Mouse (Mus musculus): Measurements from ENCODE around the gene Cd22. TPM values are rescaled to one million over a fixed set of nuclear protein-coding genes. Genes with fewer than 3 reads are reported as not detected.

Cd22 gene
- total and polyA plus RNA-seq, 3 experiments, result 0.07 TPM; not detected in 2

GRCm38 (mm10) chr7:30908992-30909431 is 28.9 kb upstream of the Cd22 start:
- no peak overlapping the region for H3K4me3 ChIP-seq (ENCODE audit: control insufficient read depth in 1 of 2, insufficient read depth in 1 of 2, low read depth in 2 of 2, low read length in 2 of 2)

GRCm38 (mm10) chr7:30908277-30908991 is 28.3 kb upstream of the Cd22 start:
- TF ChIP-seq MYB (IDR thresholded peaks at IDR 0.05; ENCODE audit: low read depth, low read length), result no peak
- TF ChIP-seq POLR2A (IDR thresholded peaks at IDR 0.05; ENCODE audit: control insufficient read depth in 1 of 2, insufficient read depth in 1 of 2, low read depth in 1 of 2, low read length in 2 of 2, poor library complexity in 1 of 2), result no peak
- TF ChIP-seq CTCF (IDR thresholded peaks at IDR 0.05 in 2 of 3, conservative IDR thresholded peaks at IDR 0.05 in 1 of 3; ENCODE audit: control insufficient read depth in 1 of 3, insufficient read depth in 1 of 3, low read depth in 2 of 3, low read length in 3 of 3, poor library complexity in 1 of 3, severe bottlenecking in 1 of 3), result no peak
- no peak for TF ChIP-seq CHD2 (IDR thresholded peaks at IDR 0.05; ENCODE audit: low read length)
- TF ChIP-seq NRF1 (IDR thresholded peaks at IDR 0.05; ENCODE audit: insufficient read depth, low read depth, low read length, poor library complexity, severe bottlenecking), result no peak
- TF ChIP-seq TBP (IDR thresholded peaks at IDR 0.05; ENCODE audit: low read depth, low read length), result no peak
- Histone ChIP-seq H3K27ac (ENCODE audit: control insufficient read depth, low read depth, low read length) (no peak overlapping the region), H3K36me3 (ENCODE audit: control insufficient read depth in 1 of 2, insufficient read depth in 2 of 2, low read length in 2 of 2) (no peaks in the 10 kb centered on the region), H3K27me3 (ENCODE audit: control insufficient read depth in 1 of 2, insufficient read depth in 2 of 2, low read length in 2 of 2) (peaks cover 0 to 1% of the 10 kb centered on the region in 2 experiments; a peak in 1 of 4 replicates), H3K79me2 (ENCODE audit: control insufficient read depth, insufficient read depth, low read length, poor library complexity) (no peaks in the 10 kb centered on the region), H3K9me3 (replicated peaks; ENCODE audit: insufficient read depth, low read length) (no peaks in the 10 kb centered on the region), H3K9ac (ENCODE audit: control insufficient read depth, low read depth, low read length, poor library complexity, severe bottlenecking) (no peak overlapping the region), H3K4me1 (ENCODE audit: control insufficient read depth in 1 of 2, insufficient read depth in 2 of 2, low read length in 2 of 2) (no peaks in the 10 kb centered on the region), H3K4me3 (ENCODE audit: control insufficient read depth in 1 of 2, insufficient read depth in 1 of 2, low read depth in 2 of 2, low read length in 2 of 2) (no peak overlapping the region)
- peak; percentile 9 for DNase-seq (ENCODE audit: low read depth, low spot score)

More at GRCm38 (mm10) chr7:30908992-30909431, 28.9 kb upstream of the Cd22 start:
- Histone ChIP-seq H3K9me3 (replicated peaks; ENCODE audit: insufficient read depth, low read length) (no peaks in the 10 kb centered on the region), H3K36me3 (ENCODE audit: control insufficient read depth in 1 of 2, insufficient read depth in 2 of 2, low read length in 2 of 2) (no peaks in the 10 kb centered on the region), H3K27ac (ENCODE audit: control insufficient read depth, low read depth, low read length) (no peak overlapping the region), H3K27me3 (ENCODE audit: control insufficient read depth in 1 of 2, insufficient read depth in 2 of 2, low read length in 2 of 2) (peaks cover 0 to 2% of the 10 kb centered on the region in 2 experiments; a peak in 3 of 4 replicates), H3K4me1 (ENCODE audit: control insufficient read depth in 1 of 2, insufficient read depth in 2 of 2, low read length in 2 of 2) (no peaks in the 10 kb centered on the region), H3K79me2 (ENCODE audit: control insufficient read depth, insufficient read depth, low read length, poor library complexity) (no peaks in the 10 kb centered on the region), H3K9ac (ENCODE audit: control insufficient read depth, low read depth, low read length, poor library complexity, severe bottlenecking) (no peak overlapping the region)
- no peak for TF ChIP-seq ETS1 (IDR thresholded peaks at IDR 0.05; ENCODE audit: low read depth, low read length)
- TF ChIP-seq MXI1 (IDR thresholded peaks at IDR 0.05; ENCODE audit: low read depth, low read length), result no peak
- no peak for TF ChIP-seq CHD1 (IDR thresholded peaks at IDR 0.05; ENCODE audit: low read depth, low read length)
- no peak for TF ChIP-seq ZKSCAN1 (IDR thresholded peaks at IDR 0.05; ENCODE audit: low read depth, low read length)
- no peak for TF ChIP-seq USF1 (IDR thresholded peaks at IDR 0.05; ENCODE audit: low read depth, low read length)
- TF ChIP-seq ELF1 (IDR thresholded peaks at IDR 0.05; ENCODE audit: low read depth, low read length), result no peak
- no peak for TF ChIP-seq RCOR1 (IDR thresholded peaks at IDR 0.05; ENCODE audit: low read depth, low read length)
- no peak for TF ChIP-seq MAZ (IDR thresholded peaks at IDR 0.05; ENCODE audit: low read depth, low read length)
- no peak for TF ChIP-seq POLR2AphosphoS2 (IDR thresholded peaks at IDR 0.05; ENCODE audit: low read length)
- no peak for TF ChIP-seq MAFK (IDR thresholded peaks at IDR 0.05; ENCODE audit: borderline replicate concordance, low read depth, low read length)
- TF ChIP-seq EP300 (IDR thresholded peaks at IDR 0.05; ENCODE audit: low read depth in 1 of 2, low read length in 2 of 2), result no peak
- TF ChIP-seq ZC3H11A (IDR thresholded peaks at IDR 0.05; ENCODE audit: low read depth, low read length), result no peak
- no peak for TF ChIP-seq RAD21 (IDR thresholded peaks at IDR 0.05; ENCODE audit: low read depth, low read length)
- TF ChIP-seq TAL1 (IDR thresholded peaks at IDR 0.05; ENCODE audit: low read length), result no peak
- TF ChIP-seq SMC3 (IDR thresholded peaks at IDR 0.05; ENCODE audit: low read depth, low read length), result no peak
- TF ChIP-seq KAT2A (conservative IDR thresholded peaks at IDR 0.05; ENCODE audit: low read depth, low read length), result no peak
- no peak for TF ChIP-seq NELFE (IDR thresholded peaks at IDR 0.05; ENCODE audit: low read depth, low read length)
- no peak for TF ChIP-seq E2F4 (IDR thresholded peaks at IDR 0.05; ENCODE audit: borderline replicate concordance, low read depth, low read length)
- no peak for TF ChIP-seq ZNF384 (IDR thresholded peaks at IDR 0.05; ENCODE audit: low read depth, low read length)
- no peak for DNase-seq (ENCODE audit: low read depth, low spot score)

Data from MEL (cell line).